Mouse (Mus musculus) kidney, adult 2 months (tissue): ENCODE measurements around the gene Phlda1.

Experiments used
- CTCF ChIP-seq: fragments of 200-500 bp; conservative IDR thresholded peaks from 2 replicates; pipeline ENCODE4 v1.5.1; 2011; ENCODE audit warnings: low read depth, mild to moderate bottlenecking, control low read depth, low read length, moderate library complexity, mixed read lengths; ENCODE audit not compliant: insufficient read depth, insufficient read length
- POLR2A ChIP-seq: fragments of 200-500 bp; IDR thresholded peaks from one replicate; pipeline ENCODE4 v1.6.1; 2011; ENCODE audit warnings: low read depth, low read length, control low read depth

GRCm38 (mm10) chr10:111499892-111500291 is 6.2 kb upstream of the Phlda1 start:
- no peak for TF ChIP-seq POLR2A
- TF ChIP-seq CTCF = no peak
